In the genomic region with DNA sequence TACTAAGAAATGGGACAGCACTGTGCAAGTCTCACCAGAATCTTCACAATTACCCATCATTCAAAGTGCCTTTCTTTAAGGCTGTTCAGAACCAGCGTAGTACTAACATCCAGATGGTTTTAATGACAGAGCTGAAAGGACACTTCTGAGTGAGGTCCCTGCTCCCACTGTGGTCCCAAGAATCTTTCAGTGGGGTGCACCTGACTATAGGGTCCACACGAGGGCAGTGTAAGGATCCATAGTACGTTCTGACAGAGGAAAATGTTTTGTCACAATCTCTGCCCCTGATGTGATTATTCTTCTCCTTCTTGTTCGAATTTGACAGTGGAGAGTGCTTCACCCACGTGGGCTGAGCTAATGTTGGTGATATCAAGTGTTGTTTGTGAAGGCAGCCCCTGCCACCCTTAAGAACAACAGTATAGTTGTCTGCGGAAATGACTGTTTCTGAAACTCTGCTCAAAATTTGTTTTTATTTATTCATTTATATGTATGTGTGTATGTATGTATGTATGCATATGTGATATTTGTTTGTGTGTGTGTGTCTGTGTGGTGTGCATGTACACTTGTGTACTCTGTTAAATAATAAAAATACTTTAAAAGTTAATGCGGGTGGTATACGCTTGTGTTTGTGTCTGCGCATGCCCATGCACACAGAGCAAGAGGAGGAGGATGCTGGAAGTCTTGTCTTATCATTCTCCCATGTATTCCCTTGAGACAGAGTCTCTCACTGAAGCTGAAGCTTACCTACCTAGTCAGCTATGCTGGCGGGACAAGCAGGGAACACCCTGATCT, we compare ENCODE assay signal across 12 mouse cellular contexts.
DNase-seq lines count a peak whose midpoint lies in the region; ATAC-seq and TF ChIP-seq lines count a peak whose summit lies in the region.
"Had no signal": no experiment of that assay in that cellular context is flagged by ENCODE, and none has a peak within 500 bp of the region (broad histone marks: within the 10 kb centered on the region; RNA-seq: fewer than 3 reads in every experiment).

No protein-coding gene starts in this region.

- 0 out of 2 replicates have a peak, but pooled peaks cover 2% of the 10 kb centered on the region for H3K4me1 ChIP-seq in hindbrain, embryonic 12.5 days
- H3K4me1 ChIP-seq in hindbrain, embryonic 10.5 days (replicated peaks) = peaks cover 14% of the 10 kb centered on the region; the same call in 1 of the 2 replicates
- H3K4me1 ChIP-seq in neural tube, embryonic 13.5 days (replicated peaks) = peaks cover 26% of the 10 kb centered on the region
- peaks cover 33% of the 10 kb centered on the region for H3K4me1 ChIP-seq in forebrain, embryonic 15.5 days
- H3K4me1 ChIP-seq in stomach, postnatal 0 days (replicated peaks; ENCODE audit: control insufficient read depth, insufficient read depth) = no peaks in the 10 kb centered on the region

- H3K4me3 ChIP-seq in hindbrain, embryonic 12.5 days = no peak overlapping the region
- no peak overlapping the region for H3K4me3 ChIP-seq in hindbrain, embryonic 10.5 days
- H3K4me3 ChIP-seq in neural tube, embryonic 13.5 days = no peak overlapping the region
- H3K4me3 ChIP-seq in forebrain, embryonic 15.5 days = no peak overlapping the region
- no peak overlapping the region for H3K4me3 ChIP-seq in stomach, postnatal 0 days (ENCODE audit: low read depth, low read length)
- H3K4me3 ChIP-seq: limb, embryonic 13.5 days; midbrain, embryonic 12.5 days had no signal

- H3K9me3 ChIP-seq in hindbrain, embryonic 12.5 days (replicated peaks) = no peaks in the 10 kb centered on the region
- no peaks in the 10 kb centered on the region for H3K9me3 ChIP-seq in hindbrain, embryonic 10.5 days
- H3K9me3 ChIP-seq in neural tube, embryonic 13.5 days = no peaks in the 10 kb centered on the region
- H3K9me3 ChIP-seq in forebrain, embryonic 15.5 days = no peaks in the 10 kb centered on the region
- no peaks in the 10 kb centered on the region for H3K9me3 ChIP-seq in stomach, postnatal 0 days (ENCODE audit: control insufficient read depth, low read length)
- H3K9me3 ChIP-seq: limb, embryonic 13.5 days; midbrain, embryonic 12.5 days had no signal

- H3K4me2 ChIP-seq in hindbrain, embryonic 12.5 days (replicated peaks) = no peak overlapping the region
- no peak overlapping the region for H3K4me2 ChIP-seq in neural tube, embryonic 13.5 days
- no peak overlapping the region for H3K4me2 ChIP-seq in forebrain, embryonic 15.5 days (replicated peaks)
- H3K4me2 ChIP-seq in stomach, postnatal 0 days (replicated peaks; ENCODE audit: low read depth) = no peak overlapping the region
- H3K4me2 ChIP-seq: midbrain, embryonic 12.5 days had no signal

- H3K27ac ChIP-seq in hindbrain, embryonic 12.5 days = no peak overlapping the region
- no peak overlapping the region for H3K27ac ChIP-seq in hindbrain, embryonic 10.5 days
- H3K27ac ChIP-seq in neural tube, embryonic 13.5 days (replicated peaks) = no peak overlapping the region
- H3K27ac ChIP-seq in forebrain, embryonic 15.5 days (replicated peaks) = peak overlapping the region; percentile 86
- H3K27ac ChIP-seq in stomach, postnatal 0 days (replicated peaks) = no peak overlapping the region
- H3K27ac ChIP-seq: limb, embryonic 13.5 days; midbrain, embryonic 12.5 days had no signal

- no peak overlapping the region for H3K9ac ChIP-seq in hindbrain, embryonic 12.5 days
- no peak overlapping the region for H3K9ac ChIP-seq in neural tube, embryonic 13.5 days
- H3K9ac ChIP-seq in forebrain, embryonic 15.5 days (replicated peaks) = no peak overlapping the region
- no peak overlapping the region for H3K9ac ChIP-seq in stomach, postnatal 0 days (ENCODE audit: low read length)
- H3K9ac ChIP-seq: limb, embryonic 13.5 days; midbrain, embryonic 12.5 days had no signal

- ATAC-seq in hindbrain, embryonic 12.5 days (ENCODE audit: low FRiP score) = 0 out of 2 replicates have a peak, but pooled peaks have one; percentile 19
- ATAC-seq in neural tube, embryonic 13.5 days (ENCODE audit: low read depth) = peak; percentile 64; the same call in 1 of the 2 replicates
- peak; percentile 30; the same call in 1 of the 2 replicates for ATAC-seq in forebrain, embryonic 15.5 days (replicated peaks)
- ATAC-seq in stomach, postnatal 0 days (ENCODE audit: low FRiP score, low TSS enrichment) = no peak

- WGBS in hindbrain, embryonic 12.5 days = 78% methylated on average over 10 of the region's 10 CpGs
- 81% methylated on average over 10 of the region's 10 CpGs for WGBS in hindbrain, embryonic 10.5 days
- WGBS in neural tube, embryonic 13.5 days = 73% methylated on average over 10 of the region's 10 CpGs
- 70% methylated on average over 10 of the region's 10 CpGs for WGBS in forebrain, embryonic 15.5 days
- 75% methylated on average over 10 of the region's 10 CpGs for WGBS in stomach, postnatal 0 days

- TF ChIP-seq CTCF in stomach, postnatal 0 days (IDR thresholded peaks at IDR 0.05; ENCODE audit: low read depth) = peak; percentile 59

- no peak for TF ChIP-seq EP300 in stomach, postnatal 0 days (optimal IDR thresholded peaks at IDR 0.05)

- no peak for DNase-seq in hindbrain, embryonic 10.5 days (ENCODE audit: low spot score)
- no peak for DNase-seq in neural tube, embryonic 10.5 days (ENCODE audit: extremely low spot score, low spot score)
- DNase-seq in stomach, postnatal 0 days (ENCODE audit: low spot score) = no peak
- no peak for DNase-seq in urinary bladder, adult 18-20 months (ENCODE audit: low spot score in 2 of 2)
- DNase-seq: gastrocnemius, postnatal 36 days; kidney, adult 18-20 months; thymus, adult 2 months had no signal

- no peaks in the 10 kb centered on the region for H3K36me3 ChIP-seq in hindbrain, embryonic 12.5 days
- no peaks in the 10 kb centered on the region for H3K36me3 ChIP-seq in hindbrain, embryonic 10.5 days
- H3K36me3 ChIP-seq in neural tube, embryonic 13.5 days = no peaks in the 10 kb centered on the region
- H3K36me3 ChIP-seq in forebrain, embryonic 15.5 days = no peaks in the 10 kb centered on the region
- no peaks in the 10 kb centered on the region for H3K36me3 ChIP-seq in stomach, postnatal 0 days (ENCODE audit: control insufficient read depth, insufficient read depth, low read length)
- H3K36me3 ChIP-seq: limb, embryonic 13.5 days; midbrain, embryonic 12.5 days had no signal

- no peaks in the 10 kb centered on the region for H3K27me3 ChIP-seq in hindbrain, embryonic 12.5 days
- no peaks in the 10 kb centered on the region for H3K27me3 ChIP-seq in hindbrain, embryonic 10.5 days (ENCODE audit: insufficient read depth, poor library complexity, severe bottlenecking)
- H3K27me3 ChIP-seq in neural tube, embryonic 13.5 days = no peaks in the 10 kb centered on the region
- no peaks in the 10 kb centered on the region for H3K27me3 ChIP-seq in forebrain, embryonic 15.5 days
- H3K27me3 ChIP-seq in stomach, postnatal 0 days (ENCODE audit: control insufficient read depth, insufficient read depth, low read length) = no peaks in the 10 kb centered on the region
- H3K27me3 ChIP-seq: limb, embryonic 13.5 days; midbrain, embryonic 12.5 days had no signal
